Mouse (Mus musculus) embryo, embryonic 11 days (tissue): ENCODE measurements at regions not wholly inside any gene's neighbourhood (a gene's known extent, or its start where the extent isn't known, plus 50 kb on each side); places are given as distances from the start of the nearest gene placed in this dataset.
A peak's percentile ranks its signal among the peaks of the same experiment; 100 is the strongest.

ENCODE experiments used
- DNase-seq: peaks from one replicate; pipeline ENCODE4 v3.0.0-alpha.2; 2015

DNA sequence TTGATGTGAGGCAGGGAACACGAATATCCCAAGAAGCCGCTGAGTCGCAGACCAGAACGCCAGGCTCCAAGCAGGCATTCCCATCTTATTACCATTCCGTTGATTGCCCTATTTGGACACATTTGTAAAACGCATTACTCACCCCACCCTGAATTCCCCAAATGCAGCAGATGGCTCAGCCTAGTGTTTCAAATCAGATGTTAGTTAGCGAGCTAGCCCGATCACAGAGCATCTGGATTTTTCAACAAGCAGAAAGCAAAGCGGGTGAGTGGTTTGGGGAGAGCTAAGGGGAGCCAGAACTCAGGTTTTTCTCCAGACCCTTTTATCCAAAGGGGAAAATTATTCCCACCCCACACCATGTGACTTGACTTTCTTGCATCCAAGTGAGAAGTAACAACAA, 273.2 kb downstream of the Rwdd3 start:
- DNase-seq: no peak

DNA sequence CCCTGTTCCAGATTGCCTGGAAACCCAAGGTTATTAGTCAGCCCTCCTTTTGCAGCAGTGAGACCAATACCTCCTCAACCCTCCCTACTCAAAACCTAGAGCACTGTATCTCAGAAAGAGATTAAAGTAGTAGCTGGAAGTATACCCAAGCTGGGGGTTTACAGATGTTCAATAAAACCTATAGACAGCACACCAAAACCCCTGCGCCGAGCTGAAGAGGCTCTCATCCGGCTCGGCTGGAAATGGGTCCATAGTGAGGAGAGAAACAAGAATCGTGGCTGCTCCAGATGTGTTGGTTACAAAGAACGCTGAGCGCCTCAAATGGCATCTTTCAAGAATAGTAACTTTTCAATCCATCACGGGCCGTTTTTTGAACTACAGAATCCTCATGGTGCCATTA, 273.7 kb downstream of the Rwdd3 start:
- no peak for DNase-seq

DNA sequence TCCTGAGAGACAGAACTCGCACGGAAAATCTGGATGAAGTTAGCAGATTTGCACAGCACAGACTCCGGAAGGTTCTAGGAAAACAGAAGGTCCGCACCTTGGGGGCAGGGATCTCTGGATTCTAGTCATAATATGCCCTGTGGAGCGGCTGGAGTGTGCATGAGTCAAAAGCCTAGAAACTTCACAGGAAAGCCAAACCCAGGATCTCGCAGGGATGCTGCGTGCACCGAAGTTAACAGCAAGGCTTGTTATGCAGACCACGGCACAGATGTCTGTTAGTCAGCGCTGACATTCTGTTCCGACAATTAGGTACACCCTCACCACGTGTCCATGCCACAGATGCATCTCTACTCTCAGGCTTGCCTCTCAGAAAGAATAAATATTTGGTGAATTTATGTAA, 274.3 kb downstream of the Rwdd3 start:
- DNase-seq: no peak

DNA sequence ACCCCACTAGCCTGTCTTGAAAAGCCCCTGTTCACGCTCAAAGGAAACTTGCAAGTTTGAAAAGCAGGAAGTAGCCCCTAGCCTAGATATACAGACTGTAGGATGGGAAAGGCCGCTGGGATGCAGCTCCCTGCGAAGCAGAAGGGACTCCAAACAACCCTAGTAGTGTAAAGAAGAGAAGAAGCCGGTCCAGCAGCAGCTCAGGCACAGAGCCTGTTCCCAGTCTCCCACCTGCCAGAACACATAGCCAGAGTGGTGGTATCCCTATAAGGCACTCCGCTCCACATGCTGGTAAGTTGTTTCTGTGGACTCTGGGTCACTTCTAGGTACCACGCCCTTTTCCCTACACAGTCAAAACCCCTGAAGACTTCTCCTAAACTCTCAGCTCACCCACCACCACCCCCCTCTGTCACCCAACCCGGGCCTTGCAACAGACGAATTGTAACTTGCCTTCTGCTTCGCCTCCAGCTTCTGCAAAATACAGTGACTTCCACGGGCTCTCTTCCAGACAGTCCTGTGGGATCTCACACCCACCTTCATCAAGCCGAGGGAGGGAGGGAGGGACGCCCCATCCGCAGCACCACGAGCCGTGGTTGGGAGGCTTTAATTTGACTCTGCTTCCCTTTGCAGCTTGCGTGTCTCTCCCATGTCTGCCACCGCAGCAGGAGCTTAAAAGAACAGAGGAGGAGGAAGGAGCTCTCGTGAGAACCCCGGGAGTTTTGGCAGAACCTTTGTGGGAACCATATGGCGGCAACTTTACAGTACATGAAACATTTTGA, 285.2 kb downstream of the Rwdd3 start:
- DNase-seq: no peak

DNA sequence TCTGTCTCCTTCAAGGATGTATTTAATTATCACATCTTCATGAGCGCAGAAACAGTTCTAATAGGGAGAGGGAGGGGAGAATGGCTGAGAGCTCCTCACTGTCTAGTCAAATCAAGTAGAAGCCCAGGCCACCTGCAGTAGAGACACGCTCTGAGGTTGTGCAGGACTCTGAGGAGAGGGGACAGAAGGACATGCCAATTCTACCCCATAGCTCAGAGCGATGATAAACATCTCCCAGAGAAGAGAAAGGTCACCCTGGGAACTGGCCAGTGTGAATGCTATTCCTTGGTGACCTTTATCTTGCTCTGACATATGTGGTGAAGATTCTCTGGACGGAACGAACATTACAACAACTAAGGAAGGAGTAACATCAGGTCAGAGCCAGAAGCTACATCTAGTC, 286.1 kb downstream of the Rwdd3 start:
- no peak for DNase-seq

DNA sequence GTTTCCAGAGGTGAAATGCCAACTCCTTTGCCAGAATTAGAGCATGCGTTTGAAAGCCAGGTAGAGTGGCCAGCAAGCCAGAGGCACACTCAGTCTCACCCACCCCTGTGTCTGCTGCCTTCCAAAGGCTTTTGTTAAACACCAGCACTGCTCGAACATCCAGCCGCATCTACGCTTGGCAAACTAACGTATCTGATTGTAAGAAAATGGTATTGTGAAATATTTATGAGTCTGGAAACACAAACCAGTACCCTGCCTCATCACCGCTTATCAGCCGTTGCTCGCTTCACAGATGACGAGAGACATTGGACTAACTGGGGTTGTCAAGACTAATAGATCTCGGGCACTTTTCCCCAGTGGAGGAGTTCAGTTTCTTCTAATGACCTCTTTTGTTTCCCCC, 287.3 kb downstream of the Rwdd3 start:
- no peak for DNase-seq

DNA sequence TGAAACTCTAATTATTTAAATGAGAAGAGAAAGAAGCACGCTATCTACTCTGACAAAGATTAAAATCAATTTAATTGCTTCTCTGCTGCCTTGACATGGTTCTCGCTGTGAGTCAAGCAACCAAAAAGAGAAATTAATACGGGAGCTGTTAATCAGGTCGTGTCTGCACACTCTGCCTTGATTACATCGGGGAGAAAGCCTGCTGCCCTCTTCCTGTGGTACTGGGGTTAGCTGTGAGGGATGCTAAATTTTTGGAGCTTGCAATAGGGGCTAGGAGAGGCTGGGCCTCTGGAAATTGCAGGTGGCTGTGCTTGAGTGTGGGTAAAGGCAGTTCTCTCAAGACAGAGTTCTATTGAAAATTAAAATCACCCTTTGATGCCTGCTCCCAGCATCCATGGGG, 287.8 kb downstream of the Rwdd3 start:
- no peak for DNase-seq

DNA sequence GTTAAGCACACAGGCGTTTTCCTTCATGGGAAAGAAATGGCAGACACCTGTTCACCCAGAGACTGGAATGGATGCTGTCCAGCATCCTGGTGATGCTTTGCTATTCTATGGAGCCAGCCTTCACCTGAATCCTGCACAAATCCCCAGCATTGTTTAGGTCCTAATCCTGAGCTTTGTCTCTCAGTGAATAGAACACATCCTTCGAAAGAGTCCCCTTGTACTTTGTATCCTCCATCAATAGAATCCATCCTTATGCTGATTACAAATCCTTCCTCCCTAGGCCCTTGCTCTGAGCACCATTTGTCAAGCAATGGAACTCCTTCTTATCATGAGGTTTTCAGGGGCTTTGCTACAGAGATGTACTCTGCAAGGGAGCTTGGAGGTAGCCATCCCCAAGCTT, 292.1 kb downstream of the Rwdd3 start:
- no peak for DNase-seq

DNA sequence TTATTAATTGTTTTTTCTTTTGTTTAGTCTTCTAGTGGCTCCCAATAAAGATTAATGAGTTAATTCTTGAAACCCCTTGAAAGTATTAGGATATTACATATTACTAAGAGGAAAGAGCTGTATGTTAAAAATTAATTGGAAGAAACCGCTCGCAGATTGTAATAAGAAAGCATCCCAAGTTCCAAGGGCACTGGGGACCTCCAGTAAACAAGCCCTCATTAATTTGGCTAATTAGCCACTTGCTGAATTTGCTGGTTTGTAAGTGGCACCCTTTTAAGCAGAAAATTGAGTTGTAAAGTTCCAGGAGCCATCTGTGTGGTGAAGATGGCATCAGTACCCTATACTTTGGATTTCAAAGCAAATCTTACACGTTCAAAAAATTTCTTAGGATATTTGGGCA, 295.8 kb downstream of the Rwdd3 start:
- DNase-seq: no peak

DNA sequence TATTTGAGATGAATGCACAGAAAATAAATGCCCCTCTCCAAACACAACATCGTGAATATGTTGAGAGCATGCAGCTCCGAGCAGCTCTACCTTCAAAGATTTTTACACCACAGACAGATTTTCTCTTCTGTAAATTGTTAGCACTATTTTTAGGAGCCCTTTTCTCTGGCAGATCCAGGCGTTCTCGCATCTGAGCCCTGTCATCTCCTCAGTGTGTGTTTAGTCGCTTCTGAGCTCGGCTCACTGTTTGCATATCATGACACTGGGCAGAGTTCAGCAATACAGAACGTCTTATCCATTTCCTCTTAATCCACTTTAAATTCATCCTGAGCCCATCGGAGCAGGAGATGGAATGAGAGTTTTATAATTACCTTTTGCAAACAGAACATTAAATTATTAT, 306.5 kb downstream of the Rwdd3 start:
- DNase-seq: no peak

DNA sequence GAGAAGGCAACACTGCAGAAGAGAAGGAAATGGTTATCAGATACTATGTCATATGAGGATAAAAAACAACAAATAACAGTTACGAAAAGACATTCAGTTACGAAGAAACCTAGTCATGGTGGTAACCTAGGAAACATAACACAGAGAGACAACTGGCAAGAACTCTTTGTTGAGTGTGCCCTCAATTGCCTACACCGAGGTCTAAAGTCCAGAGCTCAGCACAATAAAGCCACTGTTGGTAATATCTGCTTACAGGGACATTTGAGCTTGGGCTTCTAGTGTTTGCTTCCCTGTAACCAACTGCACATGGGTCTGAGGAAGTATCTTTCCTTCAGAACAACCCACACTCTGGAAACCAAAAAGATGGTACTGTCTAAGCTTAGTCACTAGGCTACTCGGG, 309.9 kb downstream of the Rwdd3 start:
- no peak for DNase-seq

DNA sequence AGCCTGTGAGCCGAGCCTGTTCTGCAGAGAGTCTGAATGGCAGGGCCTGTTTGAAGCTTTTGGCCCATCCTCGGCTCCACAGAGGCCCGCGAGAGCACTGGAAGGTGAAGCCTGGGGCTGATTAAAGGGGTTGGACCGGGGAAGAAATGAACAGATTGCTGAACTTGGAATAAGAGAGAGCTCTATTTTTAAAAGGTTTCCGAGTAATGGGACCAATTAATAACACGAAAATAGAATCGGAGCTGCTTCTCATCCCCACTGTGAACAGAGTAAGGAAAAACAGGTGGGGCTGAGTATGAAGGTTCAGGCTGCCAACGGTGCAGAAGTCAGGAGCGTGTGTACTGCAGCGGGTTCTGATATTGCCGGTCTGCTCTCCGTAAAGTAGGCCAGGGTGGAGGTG, 313.2 kb downstream of the Rwdd3 start:
- no peak for DNase-seq

DNA sequence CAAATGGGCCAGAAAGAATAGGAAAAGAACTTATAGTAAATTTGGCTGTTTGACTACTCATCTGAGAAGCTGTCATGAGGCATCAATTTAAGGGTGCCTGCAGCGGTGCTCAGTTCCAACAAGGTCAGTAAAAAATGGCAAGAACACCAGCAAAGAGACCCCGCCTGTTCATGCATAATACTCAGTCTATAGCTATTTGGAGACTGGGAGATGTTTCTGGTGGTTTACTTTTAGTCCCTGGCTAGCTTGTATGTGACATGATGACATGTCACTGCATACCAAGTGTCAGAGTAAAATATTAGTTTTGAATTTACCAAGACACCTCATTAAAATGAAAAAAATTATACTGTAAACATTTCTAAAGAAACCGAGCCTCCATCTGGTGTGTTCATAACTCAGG, 317.2 kb downstream of the Rwdd3 start:
- no peak for DNase-seq

DNA sequence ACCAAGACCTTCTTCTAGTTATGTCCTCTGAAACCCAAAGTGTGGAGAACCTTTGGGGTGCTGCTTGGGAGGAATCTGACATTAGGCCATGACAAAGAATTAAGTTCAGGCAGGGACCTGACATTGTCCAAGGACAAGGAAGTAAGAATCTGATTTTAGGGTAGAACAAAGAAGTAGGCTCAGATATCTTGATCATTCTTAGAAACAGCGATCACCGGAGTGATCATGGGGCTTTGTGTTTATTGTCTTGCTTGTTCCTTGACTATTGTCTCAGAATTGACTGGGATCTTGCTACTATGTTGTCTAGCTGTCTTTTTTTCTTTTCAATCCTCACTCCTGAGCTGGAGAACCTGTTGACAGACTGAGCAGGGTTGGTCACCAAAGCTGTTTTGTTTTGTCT, 327.9 kb downstream of the Rwdd3 start:
- no peak for DNase-seq

DNA sequence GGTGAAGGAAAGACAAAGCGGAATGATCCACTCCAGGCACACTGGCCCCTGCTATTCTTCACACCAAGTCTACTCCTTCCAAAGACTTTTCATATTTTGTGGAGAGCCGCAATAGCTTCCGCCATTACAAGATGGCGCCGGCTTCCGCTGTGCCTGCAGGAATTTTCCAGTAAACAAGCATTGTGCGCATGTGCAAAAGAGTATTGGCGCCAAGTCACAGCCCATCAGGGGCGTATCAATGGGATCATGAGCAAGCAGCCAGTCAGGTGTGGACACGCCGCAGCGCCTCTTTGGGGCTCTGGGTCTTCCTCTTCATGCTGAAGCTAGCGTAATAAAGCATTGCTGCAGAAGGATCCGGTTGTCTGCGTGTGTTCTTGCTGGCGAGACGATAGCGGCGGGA, 348.0 kb downstream of the Rwdd3 start:
- DNase-seq: no peak

DNA sequence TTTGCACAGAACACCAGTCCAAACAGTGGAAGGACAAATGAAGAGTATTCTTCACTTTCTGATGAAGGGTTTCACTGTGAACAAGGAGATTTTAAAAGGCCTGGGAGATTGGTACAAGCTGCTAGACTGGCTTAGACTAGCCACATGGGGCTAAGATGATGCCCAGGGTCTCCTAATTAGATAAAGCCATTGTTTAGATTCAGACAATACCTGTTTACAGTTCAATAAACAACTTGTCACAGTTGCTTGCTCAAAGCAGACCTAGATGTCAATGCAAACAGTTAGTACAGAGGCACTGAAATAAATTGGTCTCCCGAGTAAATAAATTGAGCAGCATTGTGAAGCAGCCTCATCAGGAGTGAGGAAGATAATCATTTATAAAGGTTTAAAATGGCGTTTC, 359.6 kb downstream of the Rwdd3 start:
- DNase-seq: no peak

DNA sequence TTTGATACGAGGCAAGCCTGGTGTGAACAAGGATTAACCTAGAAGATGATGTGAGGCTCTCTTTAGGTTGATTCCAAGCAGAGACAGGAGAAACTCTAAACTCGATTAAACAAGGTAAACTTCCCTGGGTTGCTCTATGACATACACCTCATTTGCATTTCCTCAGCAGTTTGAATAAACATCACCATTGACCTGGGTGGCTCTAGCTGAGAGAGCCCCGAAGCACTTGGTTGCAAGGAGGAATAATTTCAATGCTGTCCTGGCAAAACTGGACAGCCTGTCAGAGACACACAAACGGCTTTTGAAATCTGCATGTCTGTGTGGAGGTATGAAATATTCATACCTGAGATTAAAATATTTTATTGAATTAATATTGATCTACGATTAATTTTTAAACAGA, 361.0 kb downstream of the Rwdd3 start:
- no peak for DNase-seq

DNA sequence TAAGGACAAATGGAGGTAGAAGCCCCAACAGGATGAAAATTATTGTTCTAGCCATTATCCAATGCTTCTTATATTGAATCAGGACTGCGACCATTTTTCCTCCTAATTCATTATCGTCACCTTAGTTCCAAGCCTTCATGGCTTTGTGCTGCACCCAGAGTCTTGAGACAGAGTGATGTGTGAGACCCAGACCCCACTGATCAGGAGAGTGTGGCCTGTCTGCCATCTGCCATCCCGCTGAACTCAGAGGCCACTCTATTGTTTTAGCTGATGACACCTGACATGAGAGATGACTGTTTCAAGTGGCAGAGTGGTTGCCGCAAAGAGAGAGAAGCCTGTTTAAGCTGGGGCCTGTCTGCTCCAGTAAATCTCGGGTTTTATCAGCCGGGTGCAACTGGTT, 361.4 kb downstream of the Rwdd3 start:
- peak; percentile 4 for DNase-seq

DNA sequence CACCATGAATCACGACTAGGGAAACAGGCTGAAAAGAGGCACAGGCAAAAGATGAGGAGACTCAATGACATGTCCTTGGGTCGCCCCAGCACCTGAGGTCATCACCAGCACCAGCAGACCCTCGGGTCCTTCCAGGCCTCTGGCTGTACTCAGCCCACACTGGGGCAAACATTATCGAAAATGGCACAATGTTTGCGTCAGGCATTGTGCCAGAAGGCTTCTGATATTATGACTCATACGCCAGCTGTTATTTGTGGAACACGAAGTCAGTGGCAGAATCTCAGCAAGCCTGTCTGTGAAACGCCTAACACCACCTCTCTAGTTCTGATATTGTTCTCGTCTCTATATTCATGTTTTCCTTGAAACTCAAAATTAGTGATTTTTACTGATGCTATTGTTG, 384.8 kb downstream of the Rwdd3 start:
- DNase-seq: no peak

DNA sequence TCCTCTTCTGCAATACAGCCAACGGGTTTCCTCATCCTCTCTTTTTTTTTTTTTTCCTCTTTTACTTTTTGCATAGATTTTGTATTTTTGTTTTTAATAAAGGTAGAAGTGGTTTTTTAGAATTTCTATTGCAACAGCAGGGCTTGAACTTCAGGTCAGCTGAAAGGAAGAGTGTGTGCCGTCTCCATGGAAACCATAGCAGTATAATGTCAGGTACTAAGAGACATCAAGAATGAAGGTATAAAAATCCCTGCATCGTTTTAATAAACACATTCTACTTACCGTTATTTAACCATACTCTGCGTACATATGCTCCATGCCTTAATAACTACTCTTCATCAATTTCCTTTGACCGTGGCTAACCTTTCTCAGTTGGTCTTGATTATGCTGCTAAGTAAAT, 390.0 kb downstream of the Rwdd3 start:
- no peak for DNase-seq

DNA sequence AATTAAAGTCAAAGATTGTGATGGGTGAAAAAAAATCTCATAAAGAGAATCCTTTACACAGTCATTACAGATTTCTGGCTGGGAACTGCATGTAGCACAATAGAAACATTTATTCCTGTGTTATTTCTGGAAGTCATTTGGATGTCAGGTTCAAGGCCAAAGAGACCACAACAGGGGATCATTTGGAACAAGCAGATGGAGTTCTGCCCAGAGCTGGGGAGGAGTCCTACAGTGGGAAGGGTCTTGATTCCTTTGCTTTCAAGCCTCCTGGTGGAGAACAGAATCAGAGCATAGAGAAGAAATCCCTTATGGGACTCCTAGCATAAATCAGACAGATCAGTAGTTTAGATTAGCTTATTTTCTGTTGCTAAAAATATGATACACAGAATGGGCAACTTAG, 392.4 kb downstream of the Rwdd3 start:
- DNase-seq: no peak

DNA sequence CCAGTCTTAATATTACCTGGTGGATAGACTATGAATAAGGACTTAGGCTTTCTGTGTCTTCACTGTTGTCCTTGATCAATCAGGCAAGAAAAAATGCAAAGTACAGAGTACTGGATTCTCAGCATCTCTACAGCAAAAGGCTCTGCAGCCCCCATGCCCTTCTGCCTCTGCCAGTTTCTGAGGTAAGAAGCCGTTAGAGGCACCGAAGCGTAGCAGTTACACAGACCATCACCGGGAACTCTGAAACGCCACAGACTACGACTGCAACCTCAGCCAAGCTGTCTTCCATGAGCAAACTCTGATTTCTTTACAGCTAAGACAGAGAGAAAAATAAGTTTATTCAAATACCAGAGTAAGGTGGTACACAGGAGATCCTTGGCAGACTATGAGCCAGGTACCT, 396.5 kb downstream of the Rwdd3 start:
- DNase-seq: no peak

DNA sequence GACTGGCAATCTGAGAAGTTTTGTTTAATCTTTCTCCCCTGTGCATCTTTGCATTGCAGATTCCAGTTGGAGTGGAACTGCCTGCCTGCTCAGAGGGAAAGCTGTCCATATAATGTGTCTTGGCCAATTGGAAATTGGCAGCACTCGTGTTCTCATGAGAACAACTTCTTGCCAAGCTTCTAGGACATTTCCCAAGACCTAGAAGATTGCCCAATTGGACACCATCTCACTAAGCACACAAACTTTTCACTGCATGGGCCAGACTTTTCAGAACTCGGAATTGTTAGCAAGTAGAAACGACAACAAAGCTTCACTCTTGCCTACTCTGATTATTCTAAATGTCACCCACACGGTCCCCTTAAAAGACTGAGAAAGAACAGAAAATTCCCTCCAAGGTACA, 409.8 kb downstream of the Rwdd3 start:
- no peak for DNase-seq

DNA sequence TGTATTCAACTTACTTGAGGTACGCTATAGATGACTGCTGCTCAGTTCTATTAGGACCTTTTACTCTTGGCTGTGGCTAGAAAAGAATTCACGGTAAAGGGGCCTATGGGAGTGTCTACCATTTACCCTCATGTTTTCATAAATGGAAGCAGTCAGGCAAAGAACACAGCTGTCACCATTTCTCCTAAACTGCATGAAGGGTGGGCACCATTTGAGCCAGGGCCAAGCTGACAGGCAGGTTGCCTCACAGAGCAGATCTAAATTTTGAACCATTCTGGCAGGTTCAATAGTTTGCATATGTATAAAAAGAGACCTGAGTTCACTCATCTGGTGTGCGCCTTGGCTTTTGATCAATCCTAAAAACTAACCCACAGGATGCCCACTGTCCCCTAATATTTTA, 410.3 kb downstream of the Rwdd3 start:
- DNase-seq: no peak

DNA sequence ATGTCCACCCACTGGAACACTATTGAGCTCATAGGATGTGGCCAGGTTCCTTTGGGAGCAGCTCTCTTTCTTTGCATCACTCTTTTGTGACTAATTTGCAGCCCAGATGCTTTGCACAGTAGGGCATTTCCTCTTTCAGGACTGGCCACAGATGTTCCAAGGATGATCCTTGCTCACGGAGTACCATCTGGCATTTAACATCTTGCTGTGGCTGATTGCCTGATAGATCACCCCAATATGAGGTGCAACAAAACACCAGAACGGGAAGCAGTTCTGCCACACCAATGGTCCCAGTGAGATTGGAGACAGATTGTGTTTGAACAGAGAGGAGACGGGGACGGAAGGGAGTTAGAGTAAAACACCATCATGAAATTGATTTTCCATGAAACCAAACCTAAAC, 423.0 kb downstream of the Rwdd3 start:
- peak; percentile 12 for DNase-seq

DNA sequence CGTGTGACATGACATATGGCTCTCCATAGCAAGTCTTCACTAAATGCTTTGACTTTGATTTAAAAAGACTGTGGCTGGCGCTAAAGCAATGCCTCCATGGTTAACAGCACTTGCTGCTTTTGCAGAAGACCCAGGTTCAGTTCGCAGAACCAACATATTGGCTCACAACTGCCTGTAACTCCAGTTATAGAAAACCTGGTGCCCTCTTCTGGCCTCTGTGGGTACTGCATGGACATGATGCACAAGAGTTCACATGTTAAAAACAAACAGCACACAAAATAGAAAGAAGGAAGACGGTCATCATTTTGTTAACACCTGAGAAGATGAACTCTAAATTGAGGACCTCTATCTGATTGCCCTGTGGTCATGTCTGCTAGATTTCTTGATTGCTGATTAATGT, 423.8 kb downstream of the Rwdd3 start:
- peak; percentile 8 for DNase-seq
